Comparison of ENCODE assay signal across 8 mouse cellular contexts in the genomic region with DNA sequence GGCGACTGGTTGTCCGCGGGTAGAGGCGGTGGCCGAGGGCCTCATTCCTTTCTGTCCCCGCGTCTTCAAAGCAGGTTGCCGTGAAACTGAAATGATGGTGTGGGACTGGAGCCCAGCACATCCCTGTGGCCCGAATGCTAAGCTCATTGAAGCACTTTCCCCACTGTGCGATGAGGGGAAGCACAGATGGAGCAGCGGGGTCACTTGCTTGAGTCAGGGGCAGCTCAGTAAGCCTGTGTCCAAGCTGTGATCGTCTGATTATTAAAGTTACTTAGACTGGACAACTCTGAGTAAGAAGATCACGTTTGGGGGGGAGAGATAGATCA. TPM values are rescaled to one million over a fixed set of nuclear protein-coding genes. Genes with fewer than 3 reads are reported as not detected.
DNase-seq lines count a peak whose midpoint lies in the region; ATAC-seq and TF ChIP-seq lines count a peak whose summit lies in the region.

No protein-coding gene starts in this region.

- peak overlapping the region; percentile 76 for H3K4me2 ChIP-seq in kidney, embryonic 16.5 days (replicated peaks; ENCODE audit: low read depth, low read length)
- H3K4me2 ChIP-seq in hindbrain, embryonic 14.5 days (replicated peaks) = peak overlapping the region; percentile 98
- peak overlapping the region; percentile 94 for H3K4me2 ChIP-seq in midbrain, embryonic 14.5 days (ENCODE audit: low read length)

- TF ChIP-seq CTCF in brain, embryonic 14.5 days (IDR thresholded peaks at IDR 0.05; ENCODE audit: borderline replicate concordance, extremely low read depth, insufficient read depth, insufficient read length) = no peak

- under 1% methylated on average over 13 of the region's 13 CpGs for WGBS in kidney, embryonic 16.5 days
- under 1% methylated on average over 13 of the region's 13 CpGs for WGBS in hindbrain, embryonic 14.5 days
- under 1% methylated on average over 13 of the region's 13 CpGs for WGBS in midbrain, embryonic 14.5 days

- H3K4me1 ChIP-seq in kidney, embryonic 16.5 days (ENCODE audit: insufficient read depth, low read length) = peaks cover 17% of the 10 kb centered on the region
- peaks cover 18% of the 10 kb centered on the region for H3K4me1 ChIP-seq in hindbrain, embryonic 14.5 days (replicated peaks; ENCODE audit: control insufficient read depth, insufficient read depth, low read length)
- peaks cover 8% of the 10 kb centered on the region for H3K4me1 ChIP-seq in midbrain, embryonic 14.5 days (ENCODE audit: control insufficient read depth, insufficient read depth, low read length)

- DNase-seq in kidney, adult 9 months = no peak
- no peak for DNase-seq in brain, embryonic 14.5 days (ENCODE audit: low read depth)
- no peak for DNase-seq in hindbrain, embryonic 14.5 days (ENCODE audit: low spot score)
- no peak for DNase-seq in midbrain, embryonic 14.5 days
- no peak for DNase-seq in layer of hippocampus, postnatal 10 days (ENCODE audit: low spot score in 2 of 2)
- no peak for DNase-seq in cerebellum, adult 11 months
- DNase-seq in ovary, postnatal 14 days (ENCODE audit: low spot score) = no peak

- H3K27ac ChIP-seq in kidney, embryonic 16.5 days (ENCODE audit: low read length) = no peak overlapping the region
- H3K27ac ChIP-seq in hindbrain, embryonic 14.5 days = peak overlapping the region; percentile 70
- H3K27ac ChIP-seq in midbrain, embryonic 14.5 days (replicated peaks; ENCODE audit: low read depth, low read length) = peak overlapping the region; percentile 64

- peaks cover 13% of the 10 kb centered on the region for H3K36me3 ChIP-seq in kidney, embryonic 16.5 days (ENCODE audit: insufficient read depth, low read length)
- H3K36me3 ChIP-seq in hindbrain, embryonic 14.5 days (replicated peaks; ENCODE audit: control insufficient read depth, insufficient read depth) = peaks cover 11% of the 10 kb centered on the region
- 0 out of 2 replicates have a peak, but pooled peaks cover 15% of the 10 kb centered on the region for H3K36me3 ChIP-seq in midbrain, embryonic 14.5 days (ENCODE audit: control insufficient read depth, insufficient read depth, low read length)

- TF ChIP-seq POLR2A in brain, embryonic 14.5 days (IDR thresholded peaks at IDR 0.05; ENCODE audit: borderline replicate concordance, extremely low read depth, insufficient read depth, insufficient read length, poor library complexity, severe bottlenecking) = peak; percentile 68; the same call in 1 of the 2 replicates

- no peaks in the 10 kb centered on the region for H3K9me3 ChIP-seq in kidney, embryonic 16.5 days (ENCODE audit: low read length)
- H3K9me3 ChIP-seq in hindbrain, embryonic 14.5 days (ENCODE audit: control insufficient read depth, low read length) = no peaks in the 10 kb centered on the region
- no peaks in the 10 kb centered on the region for H3K9me3 ChIP-seq in midbrain, embryonic 14.5 days (ENCODE audit: control insufficient read depth, low read length)

- peak overlapping the region; percentile 58 for H3K9ac ChIP-seq in kidney, embryonic 16.5 days (replicated peaks; ENCODE audit: low read length)
- peak overlapping the region; percentile 76 for H3K9ac ChIP-seq in hindbrain, embryonic 14.5 days
- H3K9ac ChIP-seq in midbrain, embryonic 14.5 days (replicated peaks; ENCODE audit: low read length) = peak overlapping the region; percentile 75

- ATAC-seq in kidney, embryonic 16.5 days (ENCODE audit: low FRiP score, low TSS enrichment) = no peak
- ATAC-seq in hindbrain, embryonic 14.5 days (ENCODE audit: low FRiP score) = no peak; the same call in 1 of the 2 replicates
- peak; percentile 41 for ATAC-seq in midbrain, embryonic 14.5 days (ENCODE audit: low FRiP score, low TSS enrichment)

- no peaks in the 10 kb centered on the region for H3K27me3 ChIP-seq in kidney, embryonic 16.5 days (ENCODE audit: insufficient read depth, low read length)
- H3K27me3 ChIP-seq in hindbrain, embryonic 14.5 days (ENCODE audit: control insufficient read depth, insufficient read depth, low read length) = no peaks in the 10 kb centered on the region
- no peaks in the 10 kb centered on the region for H3K27me3 ChIP-seq in midbrain, embryonic 14.5 days (ENCODE audit: control insufficient read depth, insufficient read depth, low read length)

- H3K4me3 ChIP-seq in kidney, embryonic 16.5 days (ENCODE audit: low read length) = peak overlapping the region; percentile 56
- H3K4me3 ChIP-seq in hindbrain, embryonic 14.5 days (replicated peaks; ENCODE audit: low read length) = peak overlapping the region; percentile 79
- peak overlapping the region; percentile 60 for H3K4me3 ChIP-seq in midbrain, embryonic 14.5 days (replicated peaks; ENCODE audit: low read depth, low read length)

RNA-seq across cellular contexts. Expression of gene AI413582, which starts 0.3 kb away (rescaled TPM):
- 20.2 and 23.4 TPM in 2 replicates for polyA plus RNA-seq in kidney, embryonic 16.5 days (2015; fragmentation: Nextera tagmentation; extraction: Ambion mirVana)
- polyA plus RNA-seq in brain, embryonic 14.5 days (2012; rRNA removed) = 35.8 and 53.5 TPM in 2 replicates
- 68.0 and 76.5 TPM in 2 replicates for polyA plus RNA-seq in hindbrain, embryonic 14.5 days (2014; fragmentation: Nextera tagmentation; extraction: Ambion mirVana)
- 51.9 and 74.5 TPM in 2 replicates for polyA plus RNA-seq in midbrain, embryonic 14.5 days (2014; fragmentation: Nextera tagmentation; extraction: Ambion mirVana)
- total RNA-seq in layer of hippocampus, postnatal 10 days (2021) = 10 to 100 TPM; 61.4 to 72.2 TPM

RNA-seq across cellular contexts. Expression of gene Hmga1, which starts 9.6 kb away (rescaled TPM):
- polyA plus RNA-seq in kidney, embryonic 16.5 days (2015; fragmentation: Nextera tagmentation; extraction: Ambion mirVana) = 257 and 279 TPM in 2 replicates
- polyA plus RNA-seq in brain, embryonic 14.5 days (2012; rRNA removed) = 120 and 130 TPM in 2 replicates
- polyA plus RNA-seq in hindbrain, embryonic 14.5 days (2014; fragmentation: Nextera tagmentation; extraction: Ambion mirVana) = 136 and 148 TPM in 2 replicates
- polyA plus RNA-seq in midbrain, embryonic 14.5 days (2014; fragmentation: Nextera tagmentation; extraction: Ambion mirVana) = 134 and 143 TPM in 2 replicates
- 10 to 100 TPM; 35.1 to 35.6 TPM for total RNA-seq in layer of hippocampus, postnatal 10 days (2021)

RNA-seq across cellular contexts. Expression of gene Grm4, which starts 44.7 kb away (rescaled TPM):
- 0.91 and 1.2 TPM in 2 replicates for polyA plus RNA-seq in kidney, embryonic 16.5 days (2015; fragmentation: Nextera tagmentation; extraction: Ambion mirVana)
- polyA plus RNA-seq in brain, embryonic 14.5 days (2012; rRNA removed) = 16.3 and 28.0 TPM in 2 replicates
- 9.0 and 10.1 TPM in 2 replicates for polyA plus RNA-seq in hindbrain, embryonic 14.5 days (2014; fragmentation: Nextera tagmentation; extraction: Ambion mirVana)
- polyA plus RNA-seq in midbrain, embryonic 14.5 days (2014; fragmentation: Nextera tagmentation; extraction: Ambion mirVana) = 9.8 and 10.1 TPM in 2 replicates
- total RNA-seq in layer of hippocampus, postnatal 10 days (2021) = 10 to 100 TPM; 12.2 to 16.1 TPM

RNA-seq across cellular contexts. Expression of gene Nudt3, which starts 57.4 kb away (rescaled TPM):
- polyA plus RNA-seq in kidney, embryonic 16.5 days (2015; fragmentation: Nextera tagmentation; extraction: Ambion mirVana) = 81.8 and 84.1 TPM in 2 replicates
- polyA plus RNA-seq in brain, embryonic 14.5 days (2012; rRNA removed) = 263 and 287 TPM in 2 replicates
- 107 and 115 TPM in 2 replicates for polyA plus RNA-seq in hindbrain, embryonic 14.5 days (2014; fragmentation: Nextera tagmentation; extraction: Ambion mirVana)
- 117 and 224 TPM in 2 replicates for polyA plus RNA-seq in midbrain, embryonic 14.5 days (2014; fragmentation: Nextera tagmentation; extraction: Ambion mirVana)
- 100 to 1,000 TPM; 473 to 520 TPM for total RNA-seq in layer of hippocampus, postnatal 10 days (2021)
